Mouse (Mus musculus): ENCODE results near the gene Mum1.
"Not testable (repeated sequence)": the region's sequence is repeated elsewhere in the genome, so short reads cannot be mapped to it uniquely, and the experiment has no call there.

DNA sequence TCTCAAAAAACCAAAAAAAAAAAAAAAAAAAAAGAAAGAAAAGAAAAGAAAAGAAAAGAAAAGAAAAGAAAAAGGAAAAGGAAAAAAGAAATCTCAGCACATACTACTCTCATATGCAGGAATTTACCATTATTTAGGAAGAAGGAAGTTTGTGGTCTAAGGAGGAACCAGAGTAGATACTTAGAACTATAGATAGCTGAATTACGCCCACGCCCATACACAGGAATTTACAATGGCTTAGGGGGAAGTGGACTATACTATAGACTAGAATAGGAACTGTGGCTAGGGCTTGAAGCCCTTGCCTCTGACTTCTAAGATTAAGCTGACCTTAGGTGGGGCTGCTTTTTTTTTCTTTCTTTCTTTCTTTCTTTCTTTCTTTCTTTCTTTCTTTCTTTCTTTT is 3.1 kb upstream of the Mum1 start:
- not testable (repeated sequence) for TF ChIP-seq CTCF (IDR thresholded peaks at IDR 0.05; ENCODE audit: borderline replicate concordance, insufficient read depth, low read length); POLR2A (IDR thresholded peaks at IDR 0.05; ENCODE audit: low read depth, low read length)

Measured in embryonic fibroblast, embryonic 13.5 days (primary cell).